Mouse (Mus musculus): ENCODE data around the gene Wnt9b. TPM values are rescaled to one million over a fixed set of nuclear protein-coding genes. Genes with fewer than 3 reads are reported as not detected.
A peak's percentile ranks its signal among the peaks of the same experiment; 100 is the strongest.

Gene Wnt9b
- total RNA-seq, 2 experiments from 2014 or later, result 0.08 TPM; not detected in 1

- intact Hi-C loops (cut with DNase I), result no loop called here
- DNase-seq (ENCODE audit: extremely low spot score in 1 of 2, low spot score in 2 of 2), result no peak
These were observed 56.4 kb downstream of the Wnt9b start for GRCm38 (mm10) chr11:103693241-103693640.

GRCm38 (mm10) chr11:103691036-103691435 lies 58.6 kb downstream of the Wnt9b start:
- intact Hi-C loops (cut with DNase I), result no loop called here
- DNase-seq (ENCODE audit: extremely low spot score in 1 of 2, low spot score in 2 of 2), result no peak

GRCm38 (mm10) chr11:103688980-103689378 lies 60.6 kb downstream of the Wnt9b start:
- intact Hi-C loops (cut with DNase I), result no loop called here

GRCm38 (mm10) chr11:103688271-103688979 lies 61.2 kb downstream of the Wnt9b start:
- intact Hi-C loops (cut with DNase I), result no loop called here
- DNase-seq (ENCODE audit: extremely low spot score in 1 of 2, low spot score in 2 of 2), result peak in 1 of 2 experiments; percentile 13

More at GRCm38 (mm10) chr11:103688980-103689378, 60.6 kb downstream of the Wnt9b start:
- no peak for DNase-seq (ENCODE audit: extremely low spot score in 1 of 2, low spot score in 2 of 2)

GRCm38 (mm10) chr11:103686706-103687105 lies 62.9 kb downstream of the Wnt9b start:
- intact Hi-C loops (cut with DNase I), result no loop called here
- DNase-seq (ENCODE audit: extremely low spot score in 1 of 2, low spot score in 2 of 2), result no peak

- DNase-seq (ENCODE audit: extremely low spot score in 1 of 2, low spot score in 2 of 2), result peak; percentile 31 to 61
- intact Hi-C loops (cut with DNase I), result no loop called here
These were observed 64.3 kb downstream of the Wnt9b start for GRCm38 (mm10) chr11:103685261-103685736.

GRCm38 (mm10) chr11:103683667-103684334 lies 65.8 kb downstream of the Wnt9b start:
- DNase-seq (ENCODE audit: extremely low spot score in 1 of 2, low spot score in 2 of 2), result peak in 1 of 2 experiments; percentile 11
- intact Hi-C loops (cut with DNase I), result no loop called here

Other genes with a start within 250 kb of the Wnt9b start
- gene Lrrc37a, start 245.2 kb downstream of the Wnt9b start, total RNA-seq (2021), result not detected
- under 1 TPM; 0.02 to 0.04 TPM for gene Gm884, start 128.7 kb downstream of the Wnt9b start, total RNA-seq (2021)
- gene Lyzl6, start 110.9 kb downstream of the Wnt9b start, total RNA-seq (2021), result not detected
- 100 to 1,000 TPM; 111 to 117 TPM for gene Rprml, start 100.3 kb downstream of the Wnt9b start, total RNA-seq (2021)
- 10 to 100 TPM; 71.8 to 76.4 TPM for gene Gosr2, start 51.9 kb downstream of the Wnt9b start, total RNA-seq (2021)
- under 1 TPM; 0.69 to 0.99 TPM for gene Wnt3, start 24.3 kb upstream of the Wnt9b start, total RNA-seq (2021)
- gene Nsf, start 204.2 kb upstream of the Wnt9b start, total RNA-seq (2021), result 100 to 1,000 TPM; 654 to 692 TPM
- gene Arf2, start 216.9 kb upstream of the Wnt9b start, total RNA-seq (2021), result 10 to 100 TPM; 86.5 to 93.9 TPM

All from left cerebral cortex, postnatal 10 days (tissue).